Mouse (Mus musculus) MEL (cell line): Measurements from ENCODE around the gene Slc22a5.

ENCODE experiments used
- EP300 ChIP-seq, 2 experiments: IDR thresholded peaks; 2 replicates each; pipeline ENCODE4 v1.6.1; 2011; ENCODE audit warnings: improper control_type of control experiment in 2 of 2, low read length in 2 of 2, low read depth in 1 of 2, mild to moderate bottlenecking in 1 of 2
- MAX ChIP-seq: IDR thresholded peaks from 2 replicates; pipeline ENCODE4 v1.6.1; 2011; ENCODE audit warnings: low read length, improper control_type of control experiment
- POLR2AphosphoS2 ChIP-seq: IDR thresholded peaks from 2 replicates; pipeline ENCODE4 v1.6.1; 2011; ENCODE audit warnings: low read length, improper control_type of control experiment
- TAL1 ChIP-seq: IDR thresholded peaks from 2 replicates; pipeline ENCODE4 v1.6.1; 2012; ENCODE audit warnings: mild to moderate bottlenecking, inconsistent platforms, low read length, moderate library complexity, mixed read lengths
- ZMIZ1 ChIP-seq: IDR thresholded peaks from 2 replicates; pipeline ENCODE4 v1.6.1; 2012; ENCODE audit warnings: low read depth, mild to moderate bottlenecking, inconsistent platforms, low read length, improper control_type of control experiment, moderate library complexity

- no peak for TF ChIP-seq TAL1
- TF ChIP-seq POLR2AphosphoS2: no peak
- no peak for TF ChIP-seq MAX
- no peak for TF ChIP-seq ZMIZ1
- TF ChIP-seq EP300 (IDR thresholded peaks at IDR 0.05; ENCODE audit: low read depth in 1 of 2, low read length in 2 of 2): no peak
These were observed 7.5 kb upstream of the Slc22a5 start for GRCm38 (mm10) chr11:53899004-53899403.
